Mouse (Mus musculus): ENCODE measurements around the gene Pgk1.
A peak's percentile ranks its signal among the peaks of the same experiment; 100 is the strongest.

Gene Pgk1

DNA sequence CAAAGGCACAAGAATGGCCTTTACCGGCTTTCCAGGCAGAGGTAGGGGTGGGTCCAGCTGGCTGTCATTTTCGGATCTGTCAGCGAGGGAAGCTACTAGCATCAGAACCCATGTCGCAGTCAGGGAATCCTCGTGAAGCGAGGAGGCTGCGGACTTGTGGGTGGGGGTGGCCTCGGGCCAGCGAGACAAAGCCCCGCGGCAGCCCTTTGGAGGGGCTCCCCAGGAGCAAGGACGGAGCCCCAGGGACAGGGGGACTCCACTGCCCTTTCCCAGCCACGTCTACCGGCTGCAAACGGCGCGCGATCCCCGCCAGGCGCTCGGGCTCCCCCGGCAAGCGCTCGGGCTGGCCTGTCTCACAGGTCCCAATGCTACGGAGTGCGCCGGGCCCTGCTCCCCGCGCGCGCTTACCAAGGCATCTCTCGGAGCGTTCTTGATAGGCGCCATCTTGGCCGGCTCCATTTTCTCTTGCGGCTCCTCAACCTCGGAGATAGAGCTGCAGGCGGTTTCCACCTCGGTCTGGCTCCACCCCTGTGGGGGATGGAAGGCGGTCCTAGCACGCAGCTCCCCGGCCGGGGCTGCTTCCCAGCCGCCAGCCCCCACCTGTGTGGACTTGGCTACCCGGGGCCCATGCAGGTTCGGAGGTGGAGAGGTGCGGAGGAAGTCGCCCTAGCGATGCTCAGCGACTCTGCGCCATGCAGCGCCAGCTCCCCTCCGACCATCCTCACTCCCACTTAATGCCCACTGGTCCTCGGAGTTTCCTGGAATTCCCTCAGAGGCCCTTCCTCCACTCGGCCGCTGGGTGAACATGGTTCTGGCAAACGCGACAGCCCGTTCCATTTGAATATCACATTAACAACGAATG is 32.5 kb downstream of the Pgk1 start:
- peak; percentile 55 to 63 for DNase-seq (ENCODE audit: low spot score in 2 of 2)

DNA sequence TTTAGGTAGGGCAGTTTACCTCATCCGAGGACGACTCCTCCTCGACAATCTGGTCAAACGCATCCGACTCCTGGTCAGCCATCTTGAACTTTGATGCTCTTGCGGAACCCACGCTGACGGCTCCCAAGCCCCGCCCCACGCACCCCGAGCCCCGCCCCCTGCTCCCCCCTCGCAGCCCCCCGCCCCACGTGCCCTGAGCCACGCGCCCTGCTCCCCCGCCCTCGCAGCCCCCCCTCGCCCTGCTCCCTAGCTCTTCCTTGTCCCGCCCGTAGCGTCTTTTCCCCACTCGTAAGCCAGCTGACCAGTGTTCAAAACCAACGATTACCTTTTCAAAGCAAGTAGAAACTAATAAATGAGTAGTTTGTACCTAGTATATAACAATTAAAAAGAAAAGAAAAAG is 34.2 kb downstream of the Pgk1 start, which contains the start of gene Taf9b:
TSS of gene Taf9b (minus strand) at position 101 of the 400 bp plus-strand sequence.
- no peak for DNase-seq (ENCODE audit: low spot score in 2 of 2)
